Mouse (Mus musculus) neural tube, embryonic 11.5 days (tissue): Measurements from ENCODE around the gene Entpd8. TPM values are rescaled to one million over a fixed set of nuclear protein-coding genes. Genes with fewer than 3 reads are reported as not detected.

Experiments
- ATAC-seq: fragments of 200-750 bp; cut with Nextera tagmentation; 2 replicates; pipeline ENCODE4 v1.8.0; 2017; ENCODE audit warnings: moderate number of reproducible peaks, mild to moderate bottlenecking, moderate TSS enrichment, moderate library complexity; ENCODE audit not compliant: insufficient read depth, low FRiP score, low TSS enrichment
- DNase-seq: peaks from one replicate; pipeline ENCODE4 v3.0.0-alpha.2; 2015; ENCODE audit warnings: low spot score
- H3K27ac ChIP-seq: fragments of 300-500 bp; sonication (generic); 2 replicates; pipeline ENCODE4 v1.5.1; 2014; ENCODE audit warnings: low read depth, mild to moderate bottlenecking, low read length
- H3K27me3 ChIP-seq: fragments of 300-500 bp; sonication (generic); 2 replicates; pipeline ENCODE4 v1.6.1; 2014; ENCODE audit warnings: mild to moderate bottlenecking, low read length, mixed read lengths; ENCODE audit not compliant: control insufficient read depth, insufficient read depth
- H3K36me3 ChIP-seq: fragments of 300-500 bp; sonication (generic); 2 replicates; pipeline ENCODE4 v1.6.1; 2014; ENCODE audit warnings: mild to moderate bottlenecking, low read length, moderate library complexity, mixed read lengths; ENCODE audit not compliant: control insufficient read depth, insufficient read depth
- H3K4me1 ChIP-seq: fragments of 300-500 bp; sonication (generic); 2 replicates; pipeline ENCODE4 v1.6.1; 2014; ENCODE audit warnings: low read length, mixed read lengths; ENCODE audit not compliant: control insufficient read depth, insufficient read depth
- H3K4me2 ChIP-seq: fragments of 300-500 bp; sonication (generic); 2 replicates; pipeline ENCODE4 v1.6.1; 2014; ENCODE audit warnings: low read depth, mild to moderate bottlenecking, moderate library complexity
- H3K4me3 ChIP-seq: fragments of 300-500 bp; sonication (generic); 2 replicates; pipeline ENCODE4 v1.5.1; 2014; ENCODE audit warnings: low read depth, low read length
- H3K9ac ChIP-seq: fragments of 300-500 bp; sonication (generic); 2 replicates; pipeline ENCODE4 v1.6.1; 2014; ENCODE audit warnings: mild to moderate bottlenecking, low read length
- H3K9me3 ChIP-seq: fragments of 300-500 bp; sonication (generic); 2 replicates; pipeline ENCODE4 v1.6.1; 2016; ENCODE audit warnings: low read length; ENCODE audit not compliant: control insufficient read depth
- WGBS: fragments of 180-500 bp; shearing (Covaris S2); extraction: QIAGEN DNeasy Blood & Tissue Kit; methylation state at CpG from one replicate; pipeline ENCODE4 v1.1.7; 2014; 5-methylcytosine and 5-hydroxymethylcytosine counted together
- polyA plus RNA-seq: library from polyadenylated mRNA; unstranded; fragments of >200 nt; fragmentation: Nextera tagmentation; extraction: Ambion mirVana; gene quantifications from 2 replicates; pipeline ENCODE4 v1.2.1, GENCODE M21; 2014

The Entpd8 gene
- polyA plus RNA-seq, 1 experiment from 2014 or later, result not detected

DNA sequence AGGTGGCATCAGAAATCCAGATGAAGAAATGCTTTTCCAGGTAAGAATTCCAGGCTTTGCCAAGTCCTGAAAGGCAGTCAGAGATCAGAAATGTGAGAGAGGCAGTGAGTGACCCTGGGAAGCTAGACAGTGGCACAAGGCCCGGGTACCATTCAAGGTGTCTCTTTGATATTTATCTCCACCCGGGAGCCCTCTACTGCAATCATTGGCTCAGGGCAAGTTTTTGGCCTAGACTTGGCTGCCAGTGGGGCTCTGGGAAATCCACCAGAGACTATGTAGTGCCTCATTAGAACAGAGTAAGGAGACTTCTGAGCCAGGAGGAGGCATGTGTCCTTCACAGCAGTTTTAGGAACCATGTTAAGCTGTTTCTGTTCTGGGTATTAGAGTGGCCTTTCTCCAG lies 42.6 kb downstream of the Entpd8 start:
- no peak for DNase-seq
- Histone ChIP-seq H3K4me3 (no peak overlapping the region), H3K9me3 (no peaks in the 10 kb centered on the region), H3K4me2 (no peak overlapping the region), H3K27ac (no peak overlapping the region), H3K27me3 (no peaks in the 10 kb centered on the region), H3K9ac (no peak overlapping the region), H3K4me1 (peaks cover 16% of the 10 kb centered on the region), H3K36me3 (no peaks in the 10 kb centered on the region)
- 82% methylated on average over 2 of the region's 2 CpGs for WGBS
- ATAC-seq, result no peak

DNA sequence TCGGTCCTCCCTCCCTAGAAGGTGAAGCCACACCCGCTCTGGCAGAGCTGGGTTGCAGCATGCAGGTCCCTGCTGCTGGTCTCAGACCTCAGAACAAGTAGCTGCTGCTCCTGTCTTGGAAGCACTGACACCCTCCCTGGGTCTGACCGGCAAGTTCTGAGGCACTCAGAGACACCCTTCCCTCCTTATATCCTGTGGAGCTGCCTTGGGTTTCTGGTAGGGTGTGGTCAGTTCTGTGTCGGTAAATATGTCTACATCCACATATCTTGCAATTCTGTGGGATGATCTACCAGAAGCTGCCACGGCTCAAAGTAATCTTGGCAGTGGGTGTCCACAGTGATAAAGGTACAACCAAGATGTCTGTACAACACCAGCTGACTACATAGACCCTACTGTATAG lies 43.4 kb downstream of the Entpd8 start:
- DNase-seq, result no peak
- no peak for ATAC-seq
- Histone ChIP-seq H3K9me3 (no peaks in the 10 kb centered on the region), H3K4me3 (no peak overlapping the region), H3K4me1 (peaks cover 23% of the 10 kb centered on the region), H3K27me3 (no peaks in the 10 kb centered on the region), H3K27ac (no peak overlapping the region), H3K36me3 (no peaks in the 10 kb centered on the region), H3K4me2 (no peak overlapping the region), H3K9ac (no peak overlapping the region)
- WGBS, result 92% methylated on average over 5 of the region's 5 CpGs

DNA sequence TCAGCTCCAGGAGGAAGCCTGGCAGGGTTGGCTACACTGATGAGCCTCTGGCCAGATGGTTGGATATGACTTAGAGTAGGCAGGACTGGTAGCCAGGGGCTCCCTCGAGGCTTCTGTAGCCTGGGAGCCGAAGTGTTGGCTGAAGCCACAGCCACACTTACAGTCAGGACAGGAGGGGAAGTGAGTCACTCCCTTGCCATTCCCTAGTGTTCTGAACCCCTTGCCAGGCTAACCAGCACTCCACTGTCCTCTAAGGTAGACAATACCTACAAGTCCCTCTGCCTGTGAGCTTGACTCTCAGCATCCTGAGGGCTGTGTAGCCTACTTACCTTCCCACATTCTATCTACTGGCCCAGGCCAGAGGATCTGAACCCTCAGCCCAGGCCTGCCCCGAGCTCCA lies 44.3 kb downstream of the Entpd8 start:
- Histone ChIP-seq H3K4me3 (no peak overlapping the region), H3K27me3 (no peaks in the 10 kb centered on the region), H3K27ac (peak overlapping the region; percentile 99), H3K9me3 (no peaks in the 10 kb centered on the region), H3K4me1 (peaks cover 27% of the 10 kb centered on the region), H3K4me2 (no peak overlapping the region), H3K9ac (no peak overlapping the region), H3K36me3 (no peaks in the 10 kb centered on the region)
- DNase-seq (no peak), ATAC-seq (no peak)
- 64% methylated on average over 3 of the region's 3 CpGs for WGBS

DNA sequence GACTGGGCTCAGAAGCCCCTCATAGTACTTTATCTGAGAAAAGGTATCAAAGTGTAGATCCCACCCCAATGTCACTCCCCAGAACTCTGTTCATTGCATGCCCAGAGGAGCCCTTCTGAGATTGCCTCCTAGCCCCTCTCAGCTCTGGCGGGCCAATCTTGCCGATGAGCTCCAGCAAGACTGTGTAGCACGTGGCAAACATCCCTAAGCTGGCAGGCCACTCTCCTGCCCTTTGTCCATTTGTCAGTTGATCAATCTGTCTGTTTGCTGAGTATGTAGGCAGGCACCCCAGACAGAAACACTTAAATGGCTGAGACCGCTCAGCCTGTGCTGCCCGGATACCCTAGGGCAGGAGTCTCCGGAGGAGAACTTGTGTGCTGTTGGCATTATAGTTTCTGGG lies 45.0 kb downstream of the Entpd8 start:
- H3K4me1 ChIP-seq, result peaks cover 27% of the 10 kb centered on the region
- H3K9ac ChIP-seq, result no peak overlapping the region; the same call in 1 of the 2 replicates
- H3K27ac ChIP-seq, result peak overlapping the region; percentile 99
- H3K4me3 ChIP-seq, result no peak overlapping the region
- 74% methylated on average over 6 of the region's 6 CpGs for WGBS
- H3K36me3 ChIP-seq, result no peaks in the 10 kb centered on the region
- H3K4me2 ChIP-seq, result no peak overlapping the region
- H3K27me3 ChIP-seq, result no peaks in the 10 kb centered on the region
- ATAC-seq, result no peak
- no peak for DNase-seq
- no peaks in the 10 kb centered on the region for H3K9me3 ChIP-seq

DNA sequence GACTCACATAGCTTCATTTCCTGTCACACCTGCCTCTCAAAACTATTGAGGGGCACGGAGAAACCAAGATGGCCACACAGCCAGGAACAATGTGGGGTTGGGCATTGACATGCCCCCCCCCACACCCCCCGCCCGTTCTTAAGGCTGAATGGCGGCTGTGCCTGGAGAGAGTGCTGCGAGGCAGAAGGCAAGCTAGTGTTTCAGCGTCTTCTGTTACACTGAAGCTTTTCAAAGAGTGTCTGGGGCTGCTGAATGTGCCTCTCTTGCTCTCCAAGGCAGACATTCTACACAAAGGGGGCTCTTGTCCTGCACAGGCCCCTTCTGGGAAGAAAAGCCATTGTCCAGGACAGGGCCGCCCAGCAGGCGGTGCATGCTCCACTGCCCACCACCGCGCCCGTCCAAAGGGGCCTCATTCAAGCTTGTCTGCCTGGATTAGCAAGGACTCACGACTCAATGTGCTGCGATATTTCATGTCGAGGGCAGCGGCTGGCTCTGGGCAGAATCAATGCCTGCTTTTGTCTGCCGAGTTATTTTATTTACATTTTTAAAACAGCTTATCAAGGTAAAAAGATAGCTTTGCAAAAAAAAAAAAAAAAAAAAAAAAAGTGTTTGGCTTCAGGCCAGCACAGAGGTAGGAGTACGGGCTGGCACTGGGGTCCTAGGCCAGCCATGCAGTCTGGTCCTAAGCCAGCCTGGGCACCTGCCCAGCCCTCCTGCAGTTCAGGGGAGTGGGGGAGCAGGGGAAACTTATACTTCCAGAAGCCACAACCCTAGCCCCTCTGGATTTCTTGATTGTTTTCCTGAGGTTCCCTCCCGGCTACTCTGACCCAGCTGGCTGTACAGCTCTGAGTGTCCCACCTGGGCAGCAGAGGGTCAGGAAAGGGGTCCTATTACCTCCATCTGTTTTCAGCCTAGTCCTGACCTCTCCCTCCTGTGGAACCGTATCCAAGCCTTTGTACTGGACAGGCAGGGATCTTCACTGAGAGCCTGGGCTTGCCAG lies 46.2 kb downstream of the Entpd8 start:
- peaks cover 27% of the 10 kb centered on the region for H3K4me1 ChIP-seq

DNA sequence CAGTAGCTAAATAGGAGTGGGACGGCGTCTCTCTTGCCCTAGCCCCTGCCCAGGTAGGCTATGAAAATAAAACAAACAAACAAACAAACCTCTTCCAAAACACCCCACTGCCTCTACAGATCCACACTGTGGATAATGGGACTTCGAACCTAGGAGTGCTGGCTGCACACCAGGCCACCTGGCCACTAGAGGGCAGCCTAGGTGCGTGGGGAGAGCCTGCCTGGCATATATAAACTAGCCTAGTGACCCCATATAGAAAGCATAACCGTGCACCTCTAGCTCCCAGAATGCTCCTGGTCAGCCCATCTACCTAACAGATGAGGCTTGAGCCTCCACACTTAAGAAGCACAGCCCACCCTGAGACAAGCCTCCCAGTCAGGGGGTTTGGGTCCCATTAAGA lies 47.1 kb downstream of the Entpd8 start:
- H3K4me1 ChIP-seq, result peaks cover 27% of the 10 kb centered on the region
- WGBS, result 43% methylated on average over 5 of the region's 5 CpGs
- H3K9ac ChIP-seq, result no peak overlapping the region; the same call in 1 of the 2 replicates
- H3K27me3 ChIP-seq, result no peaks in the 10 kb centered on the region
- peak overlapping the region; percentile 99 for H3K27ac ChIP-seq
- no peak overlapping the region for H3K4me3 ChIP-seq
- H3K4me2 ChIP-seq, result no peak overlapping the region
- no peaks in the 10 kb centered on the region for H3K9me3 ChIP-seq
- no peaks in the 10 kb centered on the region for H3K36me3 ChIP-seq
- ATAC-seq, result no peak
- peak; percentile 62 for DNase-seq

More for the DNA sequence above, 46.2 kb downstream of the Entpd8 start:
- Histone ChIP-seq H3K36me3 (no peaks in the 10 kb centered on the region), H3K4me3 (no peak overlapping the region), H3K9ac (peak overlapping the region; percentile 26; the same call in 1 of the 2 replicates), H3K27me3 (no peaks in the 10 kb centered on the region), H3K9me3 (no peaks in the 10 kb centered on the region), H3K27ac (peak overlapping the region; percentile 99), H3K4me2 (peak overlapping the region; percentile 14; the same call in 1 of the 2 replicates)
- ATAC-seq, result peak; percentile 89
- DNase-seq, result peak; percentile 90
- WGBS, result 14% methylated on average over 19 of the region's 19 CpGs

DNA sequence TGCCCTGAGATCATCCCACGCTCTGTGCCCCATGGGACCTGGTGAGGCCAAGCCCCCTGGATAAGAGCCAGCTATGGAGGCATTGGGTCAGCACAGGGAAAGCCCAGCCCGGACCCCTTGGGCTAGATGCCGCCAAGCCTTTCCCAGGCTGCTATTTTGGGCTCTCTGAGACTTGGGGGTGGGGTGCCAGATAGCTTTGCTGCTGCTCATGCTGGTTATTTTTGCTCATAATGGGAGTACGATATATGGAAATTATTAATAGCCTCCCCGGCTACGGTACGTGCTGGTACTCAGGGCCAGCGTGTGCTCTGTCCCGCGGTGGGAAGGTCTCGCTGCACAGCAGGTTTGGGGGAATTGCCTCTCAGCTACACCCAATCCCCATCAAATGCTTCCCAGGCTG lies 48.0 kb downstream of the Entpd8 start:
- H3K4me3 ChIP-seq, result no peak overlapping the region
- peaks cover 27% of the 10 kb centered on the region for H3K4me1 ChIP-seq
- DNase-seq (no peak), ATAC-seq (no peak)
- WGBS, result 83% methylated on average over 11 of the region's 11 CpGs
- H3K27me3 ChIP-seq, result no peaks in the 10 kb centered on the region
- H3K4me2 ChIP-seq, result no peak overlapping the region
- no peak overlapping the region for H3K9ac ChIP-seq
- no peaks in the 10 kb centered on the region for H3K9me3 ChIP-seq
- H3K27ac ChIP-seq, result no peak overlapping the region
- no peaks in the 10 kb centered on the region for H3K36me3 ChIP-seq

DNA sequence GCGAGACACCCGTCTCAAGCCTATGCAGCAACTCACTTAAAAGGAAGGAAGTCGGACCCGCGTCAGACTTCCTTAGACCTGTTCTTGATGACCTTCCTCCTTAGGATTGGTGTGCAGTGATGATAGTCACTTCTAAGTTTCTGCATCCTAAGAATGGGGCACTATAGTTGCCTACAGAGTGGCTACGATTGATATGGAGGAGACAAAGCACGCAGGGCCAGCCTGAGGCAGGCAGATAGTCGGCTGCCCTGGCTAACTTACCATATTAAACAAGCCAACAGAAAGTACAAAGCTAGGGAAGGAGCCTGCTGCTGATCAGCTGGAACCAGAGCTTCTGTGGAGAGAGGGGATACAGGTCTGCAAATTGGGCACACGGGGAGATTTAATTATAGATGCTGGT lies 51.5 kb downstream of the Entpd8 start:
- no peak overlapping the region for H3K4me3 ChIP-seq
- H3K27me3 ChIP-seq, result no peaks in the 10 kb centered on the region
- no peaks in the 10 kb centered on the region for H3K36me3 ChIP-seq
- no peaks in the 10 kb centered on the region for H3K9me3 ChIP-seq
- no peak overlapping the region for H3K9ac ChIP-seq
- no peak overlapping the region for H3K27ac ChIP-seq
- no peak for ATAC-seq
- H3K4me2 ChIP-seq, result no peak overlapping the region
- DNase-seq, result no peak
- WGBS, result 83% methylated on average over 9 of the region's 9 CpGs
- H3K4me1 ChIP-seq, result peaks cover 16% of the 10 kb centered on the region
